Mouse (Mus musculus) ZHBTc4 (cell line): ENCODE results near the gene Rlbp1.

Experiments
- DNase-seq: peaks from one replicate; pipeline ENCODE4 v3.0.0-alpha.2; 2011; ENCODE audit warnings: low read depth, low spot score

Rlbp1 gene

GRCm38 (mm10) chr7:79376516-79377275 lies 10.2 kb downstream of the Rlbp1 start:
- DNase-seq = no peak

- peak; percentile 90 for DNase-seq
Observed at GRCm38 (mm10) chr7:79375594-79375993, 11.3 kb downstream of the Rlbp1 start.

- DNase-seq = no peak
Observed at GRCm38 (mm10) chr7:79374017-79374416, 12.8 kb downstream of the Rlbp1 start.

GRCm38 (mm10) chr7:79371321-79371879 lies 15.4 kb downstream of the Rlbp1 start:
- DNase-seq = peak; percentile 92

GRCm38 (mm10) chr7:79369416-79369815 lies 17.4 kb downstream of the Rlbp1 start:
- peak; percentile 56 for DNase-seq

- DNase-seq = no peak
Observed at GRCm38 (mm10) chr7:79368664-79369063, 18.2 kb downstream of the Rlbp1 start.

- no peak for DNase-seq
Observed at GRCm38 (mm10) chr7:79363370-79364043, 23.3 kb downstream of the Rlbp1 start.

- DNase-seq = no peak
Observed at GRCm38 (mm10) chr7:79362830-79363229, 24.0 kb downstream of the Rlbp1 start.

GRCm38 (mm10) chr7:79362208-79362607 lies 24.6 kb downstream of the Rlbp1 start:
- DNase-seq = no peak

GRCm38 (mm10) chr7:79360056-79360455 lies 26.8 kb downstream of the Rlbp1 start:
- peak; percentile 42 for DNase-seq

GRCm38 (mm10) chr7:79359183-79359435 lies 27.7 kb downstream of the Rlbp1 start:
- no peak for DNase-seq

GRCm38 (mm10) chr7:79358350-79359182 lies 28.3 kb downstream of the Rlbp1 start:
- no peak for DNase-seq

- DNase-seq = peak; percentile 85
Observed at GRCm38 (mm10) chr7:79349738-79350386, 37.0 kb downstream of the Rlbp1 start.

GRCm38 (mm10) chr7:79348816-79349215 lies 38.0 kb downstream of the Rlbp1 start:
- no peak for DNase-seq

GRCm38 (mm10) chr7:79347108-79347813 lies 39.6 kb downstream of the Rlbp1 start:
- peak; percentile 30 for DNase-seq

GRCm38 (mm10) chr7:79346555-79347075 lies 40.2 kb downstream of the Rlbp1 start:
- peak; percentile 64 for DNase-seq

- peak; percentile 80 for DNase-seq
Observed at GRCm38 (mm10) chr7:79345902-79346301, 40.9 kb downstream of the Rlbp1 start.

- no peak for DNase-seq
Observed at GRCm38 (mm10) chr7:79336362-79336910, 50.4 kb downstream of the Rlbp1 start.

- no peak for DNase-seq
Observed at GRCm38 (mm10) chr7:79333419-79333818, 53.4 kb downstream of the Rlbp1 start.

- DNase-seq = peak; percentile 54
Observed at GRCm38 (mm10) chr7:79331197-79331596, 55.7 kb downstream of the Rlbp1 start.
